Mouse (Mus musculus) cerebellum, postnatal 14 days (tissue): Measurements from ENCODE around the gene Nr6a1.

Source experiments
- DNase-seq, 2 experiments: peaks; one replicate each; pipeline ENCODE4 v3.0.0; 2021; ENCODE audit warnings: mixed read lengths in 2 of 2

The Nr6a1 gene

DNA sequence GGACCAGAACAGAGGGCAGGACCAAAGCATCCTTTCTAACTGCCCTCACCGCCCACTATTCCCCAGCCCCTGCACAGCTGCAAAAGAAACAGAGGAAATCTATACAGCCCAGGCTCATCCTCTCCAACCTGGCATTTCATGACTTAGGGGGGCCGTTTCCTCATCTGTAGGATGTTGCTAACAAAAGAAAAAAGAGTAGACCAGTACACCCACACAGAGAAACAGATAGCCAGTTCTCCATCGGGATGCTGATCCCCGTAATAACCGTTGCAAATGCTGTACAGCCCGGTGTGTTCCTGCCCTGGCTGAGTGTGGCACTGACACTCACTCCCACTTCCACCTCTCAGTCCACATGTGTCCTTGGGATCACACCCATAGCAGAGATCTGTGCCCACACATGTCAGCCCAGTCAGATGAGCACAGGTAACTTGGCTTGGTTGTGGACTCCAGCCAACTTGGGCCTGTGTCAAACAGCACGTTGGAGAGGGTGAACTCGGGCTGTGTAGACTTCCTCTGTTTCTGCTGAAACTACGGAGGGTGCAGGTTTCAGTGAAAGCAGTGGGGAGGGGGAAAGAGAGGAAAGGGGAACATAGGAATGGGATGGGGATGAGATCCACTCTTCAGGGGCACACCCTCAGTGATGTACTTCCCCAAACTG lies 9.4 kb upstream of the Nr6a1 start:
- DNase-seq = peak in 1 of 2 experiments; percentile 26

DNA sequence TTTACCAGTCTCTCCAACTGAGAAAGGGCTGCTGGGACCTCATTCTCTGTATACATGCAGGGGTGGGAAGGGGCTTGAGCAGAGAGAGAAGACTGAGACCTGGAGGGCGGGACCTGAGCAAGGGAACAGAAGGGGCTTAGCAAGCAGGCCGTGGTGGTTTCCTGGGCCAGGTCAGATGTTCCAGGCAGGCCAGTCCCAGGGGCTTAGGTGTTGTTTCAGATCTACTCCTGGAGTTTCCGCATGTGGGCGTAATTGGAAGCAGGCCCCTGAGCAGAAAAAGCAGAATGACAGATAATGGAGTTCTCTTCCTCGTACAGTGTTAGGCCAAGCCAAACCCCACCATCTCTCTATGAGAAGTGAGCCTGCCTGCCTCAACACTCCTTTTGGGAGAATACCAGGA lies 7.4 kb upstream of the Nr6a1 start:
- DNase-seq = no peak

DNA sequence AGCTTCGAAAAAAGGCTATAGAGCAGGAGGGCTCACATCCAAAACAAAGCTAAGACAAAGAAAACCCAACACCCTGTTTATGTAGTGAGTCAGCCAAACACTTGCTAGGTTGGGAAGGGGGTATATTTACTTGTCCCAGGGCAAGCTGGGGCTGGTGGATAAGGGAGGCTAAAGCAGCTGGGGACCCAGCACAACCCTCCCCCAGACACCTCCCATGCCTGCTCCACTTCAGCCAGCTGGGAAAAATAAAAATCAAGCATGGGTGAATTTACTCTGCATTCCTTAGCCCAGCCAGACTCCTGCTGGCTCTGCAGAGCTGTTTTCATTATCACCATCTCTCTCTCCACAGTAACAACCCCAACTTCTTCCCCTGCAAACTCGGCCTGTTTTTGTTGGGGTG lies 6.4 kb upstream of the Nr6a1 start:
- no peak for DNase-seq

DNA sequence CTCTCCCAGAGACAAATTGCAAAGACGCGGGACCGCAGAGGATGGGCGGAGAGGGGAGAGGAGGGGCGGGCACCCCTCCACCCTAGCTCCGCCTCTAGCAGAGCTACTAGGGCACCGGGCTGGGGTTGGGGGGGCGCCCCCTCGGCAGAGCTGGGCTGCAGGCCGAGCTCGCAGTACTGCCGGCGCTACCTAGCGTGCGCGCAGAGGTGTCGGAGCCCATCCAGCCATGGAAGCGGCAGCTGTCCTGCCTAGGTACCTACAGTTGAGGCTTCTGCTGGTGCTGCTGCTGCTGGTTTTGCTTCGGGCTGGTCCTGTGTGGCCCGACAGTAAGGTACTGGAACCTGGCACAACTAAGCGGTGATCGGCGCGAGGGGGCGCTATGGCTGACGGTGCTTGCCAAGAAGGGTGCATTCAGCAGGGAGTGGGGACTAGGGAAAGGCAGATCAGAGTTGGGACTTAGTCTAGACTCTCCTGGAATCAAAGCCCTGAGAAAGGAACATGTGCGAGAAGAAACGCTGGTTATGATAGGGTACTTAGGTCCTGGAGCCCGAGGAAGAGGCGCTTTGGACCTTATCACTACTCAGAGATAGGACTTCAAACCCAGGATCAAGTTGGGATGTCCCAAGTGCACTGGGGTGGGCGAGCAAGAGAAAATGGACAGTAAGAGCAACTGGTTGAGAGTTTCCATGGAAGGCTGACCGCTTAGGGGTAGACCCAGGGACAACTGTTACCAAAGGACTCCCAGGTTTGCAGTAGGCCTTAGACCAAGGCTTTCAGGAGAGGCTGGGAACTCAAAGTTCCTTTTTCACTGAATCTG lies 4.6 kb upstream of the Nr6a1 start, which contains the start of gene Olfml2a:
Olfml2a (plus strand) TSS at position 128 of the 817 bp plus-strand sequence.
- peak; percentile 60 to 80 for DNase-seq

DNA sequence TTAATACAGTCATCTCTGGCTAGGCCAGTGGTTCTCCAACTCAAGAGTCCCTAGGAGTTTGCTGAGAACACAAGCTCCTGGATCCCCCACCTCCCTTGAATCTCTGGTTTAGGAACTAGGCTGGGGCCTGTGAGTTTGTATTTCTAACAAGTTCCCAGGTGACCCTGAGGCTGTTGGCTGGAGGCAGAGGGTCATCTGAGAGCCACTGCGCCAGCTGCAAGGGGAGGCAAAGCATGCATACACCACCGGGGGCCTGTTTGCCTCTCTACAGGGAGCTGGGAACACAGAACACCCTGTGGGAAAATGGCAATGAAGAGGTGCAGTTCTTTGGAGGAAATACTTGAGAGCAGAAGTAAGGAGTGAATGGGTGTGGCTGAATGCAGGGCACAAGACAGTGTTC lies 2.8 kb upstream of the Nr6a1 start:
- no peak for DNase-seq

DNA sequence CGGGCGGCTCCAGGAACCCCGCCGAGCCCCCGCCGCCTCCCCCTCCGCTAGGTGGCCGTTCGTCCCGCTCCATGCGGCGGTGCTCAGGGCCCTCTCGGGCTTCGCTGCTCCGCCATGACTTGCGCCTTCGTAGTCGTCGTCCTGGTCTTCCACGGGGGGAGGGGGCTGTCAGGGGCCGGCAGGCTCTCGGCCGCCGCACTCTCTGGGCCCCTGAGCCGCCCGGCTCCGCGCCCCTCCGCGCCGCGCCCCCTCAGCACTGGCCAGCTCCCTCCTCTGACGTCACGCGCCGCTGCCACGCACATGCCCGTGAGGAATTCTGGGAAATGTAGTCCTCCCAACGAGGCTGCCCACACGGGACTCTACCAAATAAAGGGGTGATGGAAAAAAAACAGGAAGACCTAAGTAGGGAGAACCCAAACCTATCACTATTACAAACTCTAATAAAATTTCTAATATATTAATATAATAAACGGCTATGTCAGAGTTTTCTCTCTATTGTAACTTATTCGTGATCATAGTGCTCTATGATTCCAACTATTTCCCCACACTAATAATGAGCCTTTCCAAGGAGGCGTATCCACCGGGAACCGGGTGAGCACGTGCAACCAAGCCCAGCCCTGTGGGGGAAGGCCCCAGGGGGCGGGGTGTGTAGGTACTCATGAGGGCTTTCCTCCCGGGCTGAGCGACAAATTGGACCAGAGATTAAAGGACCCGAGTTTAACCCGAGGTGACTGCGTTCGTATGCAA lies 1.2 kb downstream of the Nr6a1 start:
- DNase-seq = peak; percentile 95 to 96

DNA sequence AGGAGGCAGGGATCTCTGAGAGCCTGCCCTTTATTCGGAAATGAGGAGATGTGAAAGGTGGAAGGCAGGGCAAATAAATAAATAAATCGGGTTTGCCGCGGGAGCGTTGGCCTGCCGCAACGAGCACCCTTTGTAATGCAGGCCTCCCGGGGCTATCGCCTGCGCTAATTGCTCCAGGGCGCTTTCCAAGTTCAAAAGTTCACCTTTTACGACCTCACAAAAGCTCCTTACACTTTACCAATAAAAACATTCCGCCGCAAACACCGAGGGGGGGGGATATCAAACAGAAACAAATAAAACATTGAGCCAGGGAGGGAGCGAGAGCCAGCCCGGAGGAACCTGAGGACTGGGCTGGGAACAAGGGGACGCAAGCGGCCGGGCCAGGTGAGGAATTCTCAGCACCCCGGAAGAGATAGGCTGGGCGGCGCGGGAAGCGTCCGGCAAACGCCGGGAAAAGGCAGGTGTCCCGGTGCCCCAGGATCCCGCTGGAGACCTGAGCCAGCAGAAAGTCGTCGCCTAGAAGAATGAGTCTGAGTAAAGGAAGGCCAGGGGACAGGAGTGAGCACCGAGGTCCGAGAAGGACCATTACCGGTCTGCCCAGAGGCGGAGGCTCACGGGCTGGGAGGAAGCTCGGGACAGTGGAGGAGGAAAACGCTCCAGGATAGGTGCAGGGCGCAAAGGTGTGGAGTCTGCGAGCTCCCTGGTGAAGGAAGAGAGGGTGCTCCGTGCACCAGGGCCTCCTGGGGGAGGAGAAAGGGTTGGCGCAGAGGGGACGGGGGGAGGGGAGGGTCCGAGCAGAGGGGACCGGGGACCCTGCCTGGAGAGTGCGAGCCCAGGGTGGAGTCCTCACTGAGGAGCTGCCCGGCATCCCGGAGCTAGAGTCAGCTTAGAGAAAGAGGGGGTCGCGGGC lies 2.1 kb downstream of the Nr6a1 start:
- DNase-seq = peak; percentile 34 to 53

DNA sequence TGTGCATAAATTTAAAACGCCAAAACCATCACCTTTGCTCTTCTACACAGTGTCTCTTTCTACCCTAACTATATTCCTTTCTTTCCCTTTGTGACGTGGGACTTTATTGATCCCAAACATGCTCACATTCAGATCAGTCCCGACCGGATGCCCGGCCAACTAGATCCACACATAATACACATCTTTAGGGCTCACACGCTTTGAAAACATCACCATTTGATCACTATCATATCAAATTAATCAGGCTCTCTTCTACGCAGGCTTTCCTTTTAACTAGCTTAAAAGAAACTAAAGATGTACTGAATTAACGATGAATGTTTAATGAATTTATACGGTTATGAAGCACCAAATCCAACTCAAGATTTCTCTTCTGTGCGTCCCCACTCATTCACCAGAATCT lies 2.9 kb downstream of the Nr6a1 start:
- DNase-seq = peak in 1 of 2 experiments; percentile 34

DNA sequence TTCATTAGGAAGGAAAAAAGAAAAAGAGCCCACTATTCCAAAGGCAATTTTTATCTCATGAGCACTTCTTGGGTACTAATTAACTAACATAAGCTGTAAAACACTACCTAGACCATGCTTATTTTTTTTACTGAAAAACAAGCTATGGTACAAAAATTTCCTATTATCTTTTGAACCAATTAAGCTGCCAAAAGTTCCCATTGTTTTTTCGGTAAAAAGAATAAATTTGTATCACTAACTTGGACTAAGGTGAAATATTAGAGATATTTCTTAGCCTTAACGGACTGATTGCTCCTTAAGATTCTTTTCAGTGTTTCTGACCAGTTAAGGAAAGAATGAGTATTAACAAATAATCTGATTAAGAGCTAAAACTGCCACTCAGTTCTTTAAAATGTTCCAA lies 3.6 kb downstream of the Nr6a1 start:
- DNase-seq = no peak

DNA sequence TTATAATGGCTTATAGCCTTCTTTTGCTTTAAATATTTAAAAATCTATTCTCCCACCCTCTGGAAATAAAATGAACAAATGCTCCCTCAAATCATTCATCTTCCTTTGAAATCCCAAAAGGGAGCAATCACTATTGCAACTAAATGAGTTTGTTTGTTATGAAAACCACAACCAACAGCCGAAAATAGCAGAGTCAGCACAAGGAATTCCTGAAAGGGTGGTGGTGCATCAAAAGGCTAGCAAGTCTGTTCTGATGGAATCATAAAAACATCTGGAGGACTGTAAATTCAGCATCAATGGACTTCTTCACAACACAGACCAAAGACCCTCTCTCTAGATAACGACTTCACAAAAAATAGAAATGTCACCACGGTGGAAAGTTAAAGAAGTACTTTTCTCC lies 4.0 kb downstream of the Nr6a1 start:
- peak in 1 of 2 experiments; percentile 31 for DNase-seq

DNA sequence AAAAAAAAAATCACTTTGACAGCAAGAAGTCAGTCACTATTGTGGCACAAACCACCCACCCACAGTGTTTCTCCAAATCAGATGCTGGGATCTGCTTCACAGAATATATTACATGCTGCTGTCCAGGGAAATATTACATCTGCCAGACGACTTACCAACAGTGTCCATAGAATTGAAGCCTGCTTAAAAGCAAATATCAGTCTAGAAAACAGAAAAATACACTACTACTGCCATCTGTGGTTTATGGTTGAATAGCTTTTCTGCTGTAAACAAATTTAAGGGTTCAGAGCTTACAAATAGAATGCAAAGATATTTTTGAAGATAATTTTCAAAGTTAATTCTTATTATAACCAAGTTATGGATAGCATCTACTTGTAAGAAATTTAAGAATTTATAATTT lies 6.1 kb downstream of the Nr6a1 start:
- no peak for DNase-seq

DNA sequence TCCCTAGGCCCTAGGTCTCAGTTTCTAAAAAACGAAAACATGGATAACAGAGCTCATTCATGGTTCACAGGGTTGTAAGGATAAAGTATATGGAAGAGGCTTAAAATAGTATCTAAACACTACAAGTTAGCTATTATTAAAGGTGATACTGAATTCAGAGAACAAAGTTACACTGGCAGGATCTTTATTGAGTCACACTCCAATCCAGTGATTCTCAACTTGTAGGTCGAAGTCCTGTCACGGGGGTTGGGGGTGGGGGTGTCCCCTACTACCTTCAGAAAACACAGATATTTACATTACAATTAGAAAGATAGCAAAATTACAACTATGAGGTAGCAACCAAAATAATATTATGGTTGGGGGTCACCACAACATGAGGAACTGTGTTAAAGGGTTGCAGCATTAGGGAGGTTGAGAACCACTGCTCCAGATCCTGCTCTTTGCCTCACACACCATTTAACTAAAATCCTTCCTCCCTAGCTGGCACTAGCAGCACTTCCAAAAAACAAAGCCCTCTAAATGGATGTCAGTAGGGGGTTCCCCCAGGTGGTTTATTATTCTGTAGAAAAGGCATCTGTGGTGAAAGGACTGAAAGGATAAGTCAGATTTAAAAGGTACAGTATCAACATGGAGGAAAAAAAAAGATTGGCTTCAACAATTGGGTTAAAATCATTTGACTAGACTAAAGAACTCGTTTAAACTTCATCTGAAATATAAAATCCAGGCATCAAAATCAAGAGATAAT lies 10.4 kb downstream of the Nr6a1 start:
- DNase-seq = no peak

DNA sequence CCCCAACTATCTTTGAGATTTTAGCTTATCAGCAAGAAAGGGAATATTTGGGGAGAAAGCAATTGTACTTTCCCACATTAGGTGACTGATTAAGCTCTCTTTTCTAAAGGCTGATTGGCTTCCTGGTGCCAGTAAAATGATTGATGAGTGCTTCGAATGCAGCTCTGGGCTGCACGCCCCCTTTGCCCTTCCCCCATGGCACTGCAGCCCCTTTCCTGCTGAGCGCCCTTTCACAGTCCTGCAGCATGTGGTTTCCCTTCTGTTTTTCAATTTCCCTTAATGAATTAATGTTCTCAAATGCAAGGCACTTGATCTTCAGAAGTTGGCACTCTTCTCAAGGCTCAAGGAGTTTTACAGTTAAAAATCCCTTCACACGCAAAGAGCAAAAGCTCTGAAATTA lies 12.5 kb downstream of the Nr6a1 start:
- no peak for DNase-seq

DNA sequence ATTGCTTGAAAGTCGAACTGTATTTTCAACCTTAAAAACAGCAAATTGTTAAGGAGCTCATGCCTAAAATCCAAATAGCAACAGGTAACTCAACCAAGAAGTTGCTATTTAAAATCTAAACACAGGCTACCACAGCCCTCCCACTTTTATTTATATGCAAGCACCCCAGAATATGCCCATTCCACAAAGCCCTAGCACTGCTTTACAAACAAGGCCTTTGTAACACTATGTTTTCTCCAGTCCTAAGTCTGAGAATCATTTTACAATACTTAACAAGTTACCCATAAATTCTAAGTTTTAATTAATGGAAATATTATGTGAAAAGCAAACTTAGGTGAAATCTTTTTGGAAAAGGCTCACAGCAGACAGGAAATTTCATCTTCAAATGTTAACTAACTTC lies 13.0 kb downstream of the Nr6a1 start:
- DNase-seq = no peak

DNA sequence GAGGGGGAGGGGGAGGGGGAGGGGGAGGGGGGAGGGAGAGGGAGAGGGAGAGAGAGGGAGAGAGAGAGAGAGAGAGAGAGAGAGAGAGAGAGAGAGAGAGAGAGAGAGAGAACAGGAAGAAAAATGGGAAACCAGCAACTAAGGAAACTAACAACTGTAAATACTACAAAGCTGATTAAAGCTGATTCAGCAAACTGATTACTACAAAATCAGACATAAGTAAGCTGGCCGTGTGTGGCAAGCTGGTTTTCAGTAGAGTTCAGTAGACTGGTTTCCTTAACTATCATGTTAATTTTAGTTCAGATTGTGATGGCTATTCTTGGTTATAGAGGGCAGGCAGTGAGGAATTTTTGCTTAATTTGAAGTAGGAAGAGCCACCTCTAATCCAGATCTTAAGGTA lies 18.9 kb downstream of the Nr6a1 start:
- no peak for DNase-seq

DNA sequence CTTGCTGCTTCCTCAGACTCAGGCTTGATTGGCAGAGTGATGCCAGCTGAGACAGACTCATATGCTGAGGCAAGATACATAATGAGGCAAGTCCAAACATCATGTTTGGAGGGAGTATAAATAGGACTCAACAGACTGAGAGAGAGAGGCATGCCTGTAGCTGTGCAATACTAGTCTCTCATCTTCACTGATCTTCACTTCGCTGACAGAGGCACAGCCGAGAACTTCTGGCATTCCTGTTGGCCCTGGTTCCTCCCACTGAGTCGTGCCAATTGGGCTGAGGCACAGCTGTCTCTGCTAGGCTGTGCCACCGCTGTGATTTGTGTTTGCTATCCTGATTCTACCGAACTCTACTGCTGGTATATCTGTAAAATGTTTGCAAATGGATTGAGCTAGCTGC lies 21.4 kb downstream of the Nr6a1 start:
- DNase-seq = peak in 1 of 2 experiments; percentile 10

DNA sequence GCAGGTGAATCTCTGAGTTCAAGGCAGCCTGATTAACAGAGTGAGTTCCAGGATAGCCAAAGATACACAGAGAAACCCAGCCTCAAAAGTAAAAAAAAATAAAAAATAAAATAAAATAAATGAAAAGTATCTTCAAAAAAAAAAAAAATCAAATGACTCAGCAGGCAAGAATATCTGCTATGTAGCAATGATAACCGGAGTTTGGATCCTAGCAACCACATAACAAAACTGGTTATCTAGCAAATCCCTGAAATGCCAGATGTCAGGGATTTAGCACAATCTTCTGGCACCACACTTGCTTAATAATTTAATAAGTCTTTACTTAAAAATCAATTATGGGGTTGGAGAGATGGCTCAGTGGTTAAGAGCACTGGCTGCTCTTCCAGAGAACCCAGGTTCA lies 23.2 kb downstream of the Nr6a1 start:
- no peak for DNase-seq

DNA sequence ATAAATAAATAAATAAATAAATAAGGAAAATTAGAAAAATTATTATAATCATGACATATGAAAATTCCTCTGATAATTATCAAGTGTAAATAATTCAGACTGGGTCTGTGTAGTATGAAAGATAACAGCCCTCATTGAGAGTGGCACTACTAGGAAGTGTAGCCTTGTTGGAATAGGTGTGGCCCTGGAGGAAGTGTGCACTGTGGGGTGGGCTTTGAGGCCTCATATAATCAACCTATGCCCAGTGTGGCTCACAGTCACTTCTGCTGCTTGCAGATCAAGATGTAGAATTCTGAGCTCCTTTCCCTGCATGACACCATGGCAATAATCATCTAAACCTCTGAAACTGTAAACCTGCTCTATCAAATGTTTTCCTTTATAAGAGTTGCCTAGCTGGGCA lies 24.6 kb downstream of the Nr6a1 start:
- DNase-seq = no peak

DNA sequence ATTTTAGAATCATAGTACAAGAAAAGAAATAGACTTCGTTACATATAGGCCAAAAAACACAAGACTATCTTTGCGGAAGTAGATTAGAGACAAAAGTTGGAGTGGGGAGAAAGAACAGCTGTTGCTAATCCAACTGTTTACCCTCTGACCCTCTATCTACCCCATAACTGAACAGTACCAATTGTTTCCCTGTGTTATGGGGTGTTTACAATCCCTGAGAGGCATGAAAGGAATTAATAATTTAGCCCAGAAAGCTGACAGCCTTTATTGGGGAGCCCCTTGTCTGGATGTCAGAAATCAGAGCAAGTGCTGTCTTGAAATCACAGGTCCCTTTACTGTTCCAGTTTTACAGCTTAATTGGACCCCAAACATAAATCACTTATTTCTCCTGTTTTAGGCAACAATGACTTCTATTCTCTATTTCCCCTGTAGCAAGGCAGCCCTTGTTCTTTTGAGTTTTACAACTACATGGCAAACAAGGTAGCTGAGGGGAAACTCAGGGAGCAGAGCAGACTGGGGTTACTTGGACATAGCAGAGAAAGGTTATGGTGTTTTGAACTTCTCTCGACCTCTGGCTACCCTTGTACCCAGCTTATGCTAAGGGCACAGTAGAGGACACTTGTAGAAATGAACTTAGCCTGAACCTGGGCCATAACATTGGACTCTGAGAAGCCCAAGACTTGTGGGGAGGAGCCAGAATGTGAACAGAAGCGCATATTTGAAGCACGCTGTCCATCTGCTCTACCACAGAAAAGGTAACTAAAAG lies 46.4 kb downstream of the Nr6a1 start:
- no peak for DNase-seq

DNA sequence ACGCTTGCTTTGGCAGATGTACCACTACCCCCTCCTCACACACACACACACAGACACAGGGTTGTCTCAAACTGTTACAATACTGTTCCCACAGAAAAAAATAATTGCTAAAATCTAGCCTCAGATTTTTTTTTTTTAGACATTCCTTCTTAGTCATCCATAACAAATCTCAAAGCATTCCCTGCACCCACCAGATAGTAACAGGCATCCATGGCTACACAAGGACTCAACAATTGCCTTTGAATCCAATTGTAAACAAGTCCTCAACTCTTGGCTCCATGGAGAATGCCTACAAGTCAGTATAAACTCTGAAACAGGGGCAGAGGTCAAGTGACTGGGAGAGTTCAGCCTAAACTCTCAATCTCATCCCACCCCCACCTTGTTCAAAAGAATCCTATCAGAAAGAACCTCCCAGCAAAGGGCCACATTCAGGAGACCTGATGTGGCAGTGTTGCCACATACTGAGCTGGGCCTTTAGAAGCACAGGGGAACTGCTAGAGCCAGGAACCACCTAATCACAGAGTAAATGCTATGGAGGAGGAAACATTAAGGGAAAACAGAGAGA lies 52.9 kb downstream of the Nr6a1 start:
- no peak for DNase-seq

DNA sequence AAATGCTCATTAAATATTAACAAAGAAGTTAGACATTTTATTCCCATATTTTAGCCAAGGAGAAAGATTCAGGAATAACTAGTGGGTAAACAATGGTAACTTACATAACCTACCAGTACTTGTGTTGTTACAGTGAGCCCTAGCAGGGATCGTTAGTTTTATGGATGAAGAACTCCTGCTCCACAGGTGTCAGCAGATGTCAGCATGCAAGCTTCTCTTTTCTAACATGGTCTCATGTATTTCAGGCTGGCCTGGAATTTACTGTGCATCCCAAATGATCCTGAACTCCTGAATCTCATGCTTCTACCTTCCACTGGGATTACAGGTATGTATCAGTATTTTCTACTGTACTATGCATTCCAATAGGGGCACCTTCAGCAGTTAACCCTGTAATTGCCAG lies 54.8 kb downstream of the Nr6a1 start:
- DNase-seq = peak in 1 of 2 experiments; percentile 18
